Mouse (Mus musculus) induced T-regulatory cell, adult 2 months (primary cell): ENCODE measurements around the gene Lef1.

ENCODE experiments used
- DNase-seq: peaks from one replicate; pipeline ENCODE4 v3.0.0-alpha.2; 2012; ENCODE audit warnings: low read depth

The Lef1 gene

DNA sequence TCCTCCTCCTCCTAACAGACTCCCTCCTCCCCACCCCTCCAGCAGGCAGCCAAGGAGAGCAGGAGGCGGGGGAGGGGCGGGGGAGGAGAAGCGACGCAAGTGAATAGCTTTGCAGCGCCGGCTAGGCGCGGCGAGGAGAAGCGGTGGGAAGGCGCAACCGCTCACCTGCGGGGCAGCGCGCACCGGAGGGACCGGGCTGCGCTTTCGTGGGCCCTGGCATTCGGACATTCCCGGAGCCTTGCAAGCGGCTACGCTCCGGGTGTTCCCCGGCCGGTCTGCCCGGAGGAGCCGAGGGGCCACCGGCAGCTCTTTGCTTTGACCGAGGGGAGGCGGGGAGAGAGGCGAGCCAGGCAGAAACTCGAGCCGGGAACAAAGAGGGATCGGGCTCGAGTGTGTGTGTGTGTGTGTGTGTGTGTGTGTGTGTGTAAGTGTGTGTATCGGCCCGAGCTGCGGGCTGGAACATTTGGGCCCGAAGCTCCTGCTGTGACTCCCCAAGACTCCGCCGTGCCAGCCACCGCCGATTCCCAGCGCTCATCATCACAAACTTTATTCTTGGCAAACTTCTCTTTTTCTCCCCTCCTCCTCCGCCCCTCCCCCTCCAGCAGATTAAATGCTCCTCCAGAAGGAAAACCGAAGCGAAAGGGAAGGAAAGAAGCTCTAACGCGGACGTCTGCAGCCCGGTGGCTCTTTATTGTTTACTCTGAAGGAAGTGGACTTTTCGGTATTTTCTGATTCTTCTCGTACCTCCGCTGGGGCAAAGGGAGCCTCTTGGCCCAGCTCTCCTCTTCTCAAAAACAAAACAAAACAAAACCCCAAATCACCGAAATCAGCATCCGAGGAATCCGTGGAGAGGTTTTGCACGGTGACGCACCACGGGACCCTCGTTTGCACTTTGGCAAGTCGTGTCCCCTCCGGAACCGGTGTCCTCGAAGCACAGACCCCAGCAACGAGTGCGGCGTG is at the start of gene Lef1:
Gene Lef1 (plus strand): TSS at position 281 of the 960 bp plus-strand sequence.
- peak; percentile 73 for DNase-seq

DNA sequence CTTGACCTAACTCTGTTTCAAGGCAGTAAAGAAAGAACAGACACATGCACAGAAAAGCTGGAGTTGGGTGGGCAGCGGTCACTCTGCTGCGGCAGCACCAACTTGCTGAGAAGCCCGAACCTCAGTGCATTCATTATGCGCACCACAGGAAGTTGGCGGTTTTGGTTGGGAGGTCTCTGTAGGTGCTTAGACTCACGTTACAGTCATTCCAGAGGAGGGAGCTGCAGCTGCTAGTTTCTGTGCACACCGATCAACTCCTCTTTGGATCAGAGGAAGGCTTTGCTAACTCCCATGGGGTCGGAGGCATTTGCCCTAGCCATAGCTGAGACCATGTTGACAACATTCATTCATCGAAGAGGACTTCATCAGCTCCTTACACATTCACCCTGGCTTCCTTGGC is 45.3 kb upstream of the Lef1 start:
- peak; percentile 39 for DNase-seq

- DNase-seq: no peak
Measured at GRCm38 (mm10) chr3:131066171-131066570, 44.1 kb upstream of the Lef1 start.

DNA sequence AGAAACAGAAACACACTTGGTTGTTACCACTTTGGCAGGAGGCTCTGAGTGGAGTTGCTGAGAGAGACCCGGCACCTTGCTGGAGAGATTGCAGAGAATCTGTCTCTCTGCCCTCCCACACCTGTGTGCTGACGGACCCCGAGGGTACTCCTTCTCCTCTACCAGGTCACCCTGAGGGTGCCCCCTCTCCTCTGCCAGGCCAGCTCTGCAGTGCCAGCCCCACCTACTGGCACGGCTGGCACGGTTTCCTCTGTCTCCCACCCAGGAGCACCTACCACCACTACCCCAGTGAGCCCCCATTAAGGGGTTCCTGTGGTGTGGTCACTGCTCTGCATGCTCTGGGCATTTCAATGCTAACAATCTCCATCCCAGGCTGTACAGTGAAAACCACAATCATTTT is 42.3 kb upstream of the Lef1 start:
- DNase-seq: no peak

DNA sequence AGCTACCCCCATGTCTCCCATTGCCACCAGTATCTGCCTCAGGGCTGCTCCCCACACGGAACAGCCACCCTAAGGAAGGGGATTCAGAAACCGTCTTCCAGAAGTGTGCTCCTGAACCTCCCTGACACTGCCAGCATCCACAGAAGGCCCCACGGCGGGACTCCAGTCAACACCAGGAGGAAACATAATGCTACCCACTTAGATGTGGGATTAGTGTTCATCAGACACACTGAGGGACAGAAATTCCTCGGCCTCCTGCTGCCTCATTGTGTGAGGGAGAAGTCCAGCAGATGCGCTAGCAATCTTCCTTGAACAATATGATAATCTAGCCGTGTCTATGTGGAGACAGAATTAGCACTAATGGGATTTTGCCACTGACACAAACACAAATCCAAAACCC is 40.1 kb upstream of the Lef1 start:
- DNase-seq: no peak

- DNase-seq: no peak
Measured at GRCm38 (mm10) chr3:131072661-131073060, 37.6 kb upstream of the Lef1 start.

- no peak for DNase-seq
Measured at GRCm38 (mm10) chr3:131073946-131074345, 36.3 kb upstream of the Lef1 start.

DNA sequence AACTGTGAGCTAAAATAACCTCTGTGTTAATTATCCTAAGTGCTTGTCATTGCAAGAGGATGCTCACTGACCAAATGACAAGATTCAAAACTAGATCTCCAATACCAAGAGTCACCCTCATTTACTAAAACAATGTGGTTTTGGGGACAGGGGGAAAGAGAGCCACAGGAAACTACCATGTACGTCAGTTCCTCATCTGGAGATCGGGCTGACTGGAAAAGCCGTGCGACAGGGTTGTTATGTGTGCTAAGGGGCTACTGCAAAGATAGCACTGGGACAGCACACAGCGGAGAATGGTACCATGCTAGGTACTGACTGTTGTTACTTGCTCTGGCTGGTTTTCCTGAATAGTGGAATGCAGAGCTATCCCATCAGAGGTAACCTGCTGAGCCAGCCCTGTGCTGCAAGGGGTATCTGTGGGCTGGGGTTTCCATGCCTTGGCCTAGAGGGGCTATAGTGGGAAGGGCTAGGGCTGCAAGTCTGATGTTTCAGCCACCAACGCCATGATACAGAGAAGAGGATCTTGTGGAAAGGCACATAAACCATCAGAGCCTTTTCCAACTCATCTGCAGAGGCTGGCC is 32.1 kb upstream of the Lef1 start:
- DNase-seq: no peak

DNA sequence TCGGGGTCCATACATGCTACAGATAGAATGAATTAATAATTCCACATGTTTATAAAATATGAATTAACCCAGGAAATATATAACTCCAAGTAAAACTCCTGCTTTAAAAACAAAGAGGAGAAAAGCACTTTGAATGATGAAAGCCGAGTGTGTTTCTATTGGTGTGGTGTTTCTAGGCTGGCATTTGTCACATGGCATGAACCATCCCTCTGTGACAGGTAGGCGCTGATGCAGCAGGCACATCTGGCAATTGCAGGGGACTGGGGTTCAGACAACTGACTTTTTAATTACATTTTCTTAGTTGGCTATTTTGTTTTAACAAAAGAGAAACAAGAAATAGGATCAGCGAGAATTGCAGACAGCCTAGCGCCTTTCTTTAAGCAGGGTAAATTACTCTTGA is 31.6 kb upstream of the Lef1 start:
- DNase-seq: no peak

DNA sequence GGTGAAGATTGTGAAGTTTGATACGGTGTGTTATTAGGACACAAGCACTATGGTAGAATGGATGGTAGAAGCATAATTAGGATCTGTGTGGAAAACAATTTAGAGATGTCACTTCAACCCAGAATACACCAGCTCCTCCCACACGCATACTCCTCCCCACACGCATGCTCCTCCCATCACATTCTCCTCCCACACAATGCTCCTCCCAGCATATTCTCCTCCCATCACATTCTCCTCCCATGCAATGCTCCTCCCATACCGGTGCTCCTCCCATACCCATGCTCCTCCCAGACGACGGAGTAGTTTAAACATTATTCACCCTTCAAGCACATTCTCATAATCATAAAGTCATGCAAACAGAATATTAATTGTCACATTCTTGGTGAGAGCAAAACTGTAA is 26.5 kb upstream of the Lef1 start:
- DNase-seq: peak; percentile 63

- peak; percentile 50 for DNase-seq
Measured at GRCm38 (mm10) chr3:131084718-131085561, 25.3 kb upstream of the Lef1 start.

DNA sequence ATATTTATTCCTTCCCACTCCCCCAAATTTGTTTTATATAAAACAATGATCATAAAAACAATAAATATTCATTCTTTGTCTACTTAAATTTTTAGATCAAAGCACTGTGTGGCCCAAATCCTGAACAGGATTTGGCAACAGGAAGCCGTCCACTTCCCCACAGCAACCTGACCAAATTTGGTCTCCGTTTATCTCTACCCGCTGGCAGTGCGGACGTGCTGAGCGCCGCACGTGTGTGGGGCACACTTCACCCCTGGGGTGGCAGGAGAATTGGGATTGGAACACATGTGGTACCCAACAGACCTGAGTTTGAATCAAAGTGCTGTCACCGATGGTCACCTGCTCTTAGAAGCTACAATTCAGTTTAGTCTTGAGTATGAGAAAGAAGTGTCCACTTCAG is 24.3 kb upstream of the Lef1 start:
- DNase-seq: peak; percentile 19

- DNase-seq: no peak
Measured at GRCm38 (mm10) chr3:131089721-131090120, 20.6 kb upstream of the Lef1 start.

- no peak for DNase-seq
Measured at GRCm38 (mm10) chr3:131092113-131092512, 18.2 kb upstream of the Lef1 start.

DNA sequence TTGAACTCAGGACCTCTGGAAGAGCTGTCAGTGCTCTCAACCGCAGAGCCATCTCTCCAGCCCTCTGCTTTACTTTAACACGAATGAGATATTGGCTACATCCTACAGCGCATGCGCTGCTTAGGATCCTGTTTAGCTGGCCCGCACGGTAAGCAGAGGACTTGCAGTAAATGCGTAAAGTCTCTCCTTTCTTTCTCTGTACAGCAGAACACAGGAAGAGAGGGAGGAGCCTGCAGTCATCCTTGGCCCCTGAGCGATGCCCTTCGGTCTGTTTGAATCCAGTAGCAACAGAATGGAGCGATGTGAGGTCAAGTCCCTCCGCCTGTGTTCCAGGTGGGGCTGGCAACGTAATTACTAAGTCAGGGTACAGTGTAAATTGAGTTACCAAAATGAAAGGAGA is 16.5 kb upstream of the Lef1 start:
- peak; percentile 43 for DNase-seq

- DNase-seq: no peak
Measured at GRCm38 (mm10) chr3:131096105-131096504, 14.2 kb upstream of the Lef1 start.

GRCm38 (mm10) chr3:131102191-131102774 is 8.0 kb upstream of the Lef1 start:
- no peak for DNase-seq

- DNase-seq: no peak
Measured at GRCm38 (mm10) chr3:131105362-131105761, 4.9 kb upstream of the Lef1 start.

DNA sequence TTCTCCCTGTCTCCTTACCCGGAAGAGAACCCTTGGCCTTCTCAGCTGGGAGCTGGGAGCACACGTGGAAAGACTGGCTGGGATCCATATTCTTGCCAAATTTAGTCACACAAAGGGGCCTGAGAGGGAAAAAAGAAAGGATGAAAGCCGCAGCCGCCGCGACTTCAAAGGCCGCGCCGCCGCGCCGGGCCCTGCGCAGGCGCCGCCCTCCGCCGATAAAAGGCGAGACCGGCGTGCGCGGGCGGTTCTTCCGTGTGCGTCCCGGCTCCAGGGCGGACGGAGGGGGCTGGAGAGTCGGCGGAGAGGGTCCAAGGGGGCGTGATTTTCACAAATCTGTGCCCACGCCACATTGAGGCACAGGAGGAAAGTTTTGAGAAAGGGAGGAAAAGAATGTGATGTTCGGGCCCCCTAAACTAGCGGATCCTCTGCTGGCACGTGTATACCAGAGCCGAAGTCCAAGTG is 4.3 kb upstream of the Lef1 start:
- peak; percentile 81 for DNase-seq

GRCm38 (mm10) chr3:131106451-131107291 is 3.6 kb upstream of the Lef1 start:
- DNase-seq: no peak
